Mouse (Mus musculus) liver, adult 2 months (tissue): ENCODE measurements at regions not wholly inside any gene's neighbourhood (a gene's known extent, or its start where the extent isn't known, plus 50 kb on each side); places are given as distances from the start of the nearest gene placed in this dataset.

Experiments
- CTCF ChIP-seq: fragments of 200-500 bp; IDR thresholded peaks from 2 replicates; pipeline ENCODE4 v1.5.1; 2011; ENCODE audit warnings: low read depth, low read length, control low read depth
- POLR2A ChIP-seq: fragments of 200-500 bp; IDR thresholded peaks from 2 replicates; pipeline ENCODE4 v1.6.1; 2011; ENCODE audit warnings: low read length, control low read depth; ENCODE audit not compliant: insufficient read depth; ENCODE audit errors: extremely low read depth

GRCm38 (mm10) chr11:19120871-19121270 lies 102.1 kb upstream of the Meis1 start:
- TF ChIP-seq POLR2A, result no peak
- TF ChIP-seq CTCF, result no peak
